8 mouse cellular contexts compared by ENCODE assay signal in genomic region chr1:164905047-164905446, GRCm38 (mm10). TPM values are rescaled to one million over a fixed set of nuclear protein-coding genes. Genes with fewer than 3 reads are reported as not detected.
DNase-seq lines count a peak whose midpoint lies in the region; ATAC-seq lines count a peak whose summit lies in the region.

No protein-coding gene starts in this region.

- H3K36me3 ChIP-seq in embryonic facial prominence, embryonic 10.5 days (replicated peaks): no peaks in the 10 kb centered on the region

- no peak overlapping the region for H3K27ac ChIP-seq in embryonic facial prominence, embryonic 10.5 days (replicated peaks)

- peaks cover 9% of the 10 kb centered on the region for H3K27me3 ChIP-seq in embryonic facial prominence, embryonic 10.5 days (replicated peaks; ENCODE audit: low read depth, poor library complexity, severe bottlenecking)

- no peak overlapping the region for H3K4me3 ChIP-seq in embryonic facial prominence, embryonic 10.5 days

- no peaks in the 10 kb centered on the region for H3K9me3 ChIP-seq in embryonic facial prominence, embryonic 10.5 days

- peak; percentile 13 to 23 for DNase-seq in CD8-positive naive resting alpha-beta T cell, adult 2 months (ENCODE audit: low read depth in 2 of 2, low spot score in 2 of 2)
- DNase-seq in WW6 (ENCODE audit: low read depth, low spot score): peak; percentile 31
- DNase-seq in embryonic facial prominence, embryonic 10.5 days (ENCODE audit: low spot score): peak; percentile 68
- peak; percentile 68 to 80 for DNase-seq in heart, postnatal 10 days
- peak; percentile 83 for DNase-seq in kidney, postnatal 10 days
- peak; percentile 58 for DNase-seq in mesoderm, embryonic 11.5 days (ENCODE audit: low read depth, low spot score)
- peak; percentile 4 for DNase-seq in spleen, adult 12 weeks (ENCODE audit: low spot score)

- no peak for ATAC-seq in erythroid progenitor cell, adult 5-6 weeks (replicated peaks; ENCODE audit: low FRiP score, poor library complexity, severe bottlenecking)

- no peaks in the 10 kb centered on the region for H3K4me1 ChIP-seq in embryonic facial prominence, embryonic 10.5 days

- intact Hi-C loops in heart, postnatal 10 days (cut with DNase I): loop anchor here (2.0 kb wide), 3 partner anchors 214 to 588 kb away; no protein-coding TSS in a partner anchor

- 48% methylated on average over 4 of the region's 4 CpGs for WGBS in embryonic facial prominence, embryonic 10.5 days

RNA-seq across cellular contexts. Expression of gene Xcl1, which starts 30.3 kb away (rescaled TPM):
- polyA plus RNA-seq in embryonic facial prominence, embryonic 10.5 days (2016; fragmentation: Nextera tagmentation; extraction: Ambion mirVana): not detected in 2 replicates
- not detected for total RNA-seq in heart, postnatal 10 days (2021)
- total RNA-seq in erythroid progenitor cell, adult 5-6 weeks (2015; ENCODE audit: low replicate concordance): not detected in 2 replicates
- total RNA-seq in erythroid progenitor cell, adult 5-6 weeks (2017; ENCODE audit: low replicate concordance): 1.0 TPM in 1 of 2 replicates, not detected in the other

Comparison
In these comparisons a context has a peak if more than half of its experiments do, and no peak if none do; other contexts are left out.
1. DNase-seq: peak in every context shown above with its lines; median percentile 83 in kidney, postnatal 10 days; 74 in heart, postnatal 10 days; 68 in embryonic facial prominence, embryonic 10.5 days; 58 in mesoderm, embryonic 11.5 days; 31 in WW6; 18 in CD8-positive naive resting alpha-beta T cell, adult 2 months; 4 in spleen, adult 12 weeks.